Mouse (Mus musculus): ENCODE results near the gene Ifnz.
"Not testable (repeated sequence)": the region's sequence is repeated elsewhere in the genome, so short reads cannot be mapped to it uniquely, and the experiment has no call there.

DNA sequence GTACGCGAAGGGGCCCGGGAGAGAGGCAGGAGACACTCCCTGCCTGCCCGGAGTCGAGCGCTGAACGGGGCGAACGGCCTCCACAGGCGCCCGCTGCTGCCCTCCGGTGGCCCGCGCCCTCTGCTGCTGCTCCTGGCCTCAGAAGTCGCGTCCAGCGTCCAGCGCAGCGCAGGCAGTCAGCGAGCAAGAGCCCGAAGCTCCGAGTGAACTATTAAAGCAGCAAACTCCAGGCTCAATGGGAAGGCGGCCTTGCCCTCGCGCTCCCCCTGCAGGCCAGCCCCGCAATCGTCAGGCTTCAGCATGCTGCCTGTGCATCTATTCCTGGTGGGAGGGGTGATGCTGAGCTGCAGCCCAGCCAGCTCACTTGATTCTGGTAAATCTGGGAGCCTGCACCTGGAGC lies 3.5 kb downstream of the Ifnz start, which contains the start of gene Gm13276:
- not testable (repeated sequence) for TF ChIP-seq CTCF (conservative IDR thresholded peaks at IDR 0.05; ENCODE audit: low read length); POU5F1 (IDR thresholded peaks at IDR 0.05; ENCODE audit: borderline replicate concordance, low read length); NANOG (IDR thresholded peaks at IDR 0.05; ENCODE audit: borderline replicate concordance, low read length)

All from E14TG2a.4 (cell line).